Mouse (Mus musculus) E14TG2a.4 (cell line): Measurements from ENCODE around the gene Grm2.
"Not testable (repeated sequence)": the region's sequence is repeated elsewhere in the genome, so short reads cannot be mapped to it uniquely, and the experiment has no call there.

ENCODE experiments used
- CTCF ChIP-seq: conservative IDR thresholded peaks from 2 replicates; pipeline ENCODE4 v1.5.1; 2014; ENCODE audit warnings: low read length
- NANOG ChIP-seq: IDR thresholded peaks from 2 replicates; pipeline ENCODE4 v1.6.1; 2014; ENCODE audit warnings: borderline replicate concordance, low read length, mixed read lengths
- POU5F1 ChIP-seq: IDR thresholded peaks from 2 replicates; pipeline ENCODE4 v1.6.1; 2014; ENCODE audit warnings: low read length, borderline replicate concordance

DNA sequence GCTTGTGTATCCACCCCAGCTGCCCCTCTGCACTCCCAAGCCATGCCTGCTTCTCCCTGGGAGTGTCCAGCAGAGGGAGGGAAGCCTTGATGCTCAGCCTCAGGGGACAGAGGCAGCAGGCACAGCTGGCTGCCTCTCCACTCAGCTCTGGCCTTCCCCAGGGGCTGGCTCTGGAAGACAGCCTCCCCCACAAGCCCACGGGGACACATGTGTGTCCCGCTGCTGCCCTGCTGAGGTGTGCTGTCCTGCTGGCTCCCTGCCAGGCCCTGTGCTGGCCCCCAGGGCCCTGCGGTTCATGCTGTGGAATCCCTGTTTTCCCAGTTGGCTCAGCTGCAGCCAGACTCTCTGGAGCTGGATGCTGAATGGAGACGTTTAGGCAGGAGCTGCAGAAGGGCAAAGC is 60.5 kb downstream of the Grm2 start:
- not testable (repeated sequence) for TF ChIP-seq CTCF, NANOG, POU5F1
